Mouse (Mus musculus) MEL-GATA-1-ER (cell line): ENCODE measurements around the gene Tesc.
A peak's percentile ranks its signal among the peaks of the same experiment; 100 is the strongest.

Experiments
- DNase-seq: peaks from one replicate; pipeline ENCODE4 v3.0.0-alpha.2; 2012; ENCODE audit warnings: low read depth; ENCODE audit errors: extremely low read depth

The Tesc gene

DNA sequence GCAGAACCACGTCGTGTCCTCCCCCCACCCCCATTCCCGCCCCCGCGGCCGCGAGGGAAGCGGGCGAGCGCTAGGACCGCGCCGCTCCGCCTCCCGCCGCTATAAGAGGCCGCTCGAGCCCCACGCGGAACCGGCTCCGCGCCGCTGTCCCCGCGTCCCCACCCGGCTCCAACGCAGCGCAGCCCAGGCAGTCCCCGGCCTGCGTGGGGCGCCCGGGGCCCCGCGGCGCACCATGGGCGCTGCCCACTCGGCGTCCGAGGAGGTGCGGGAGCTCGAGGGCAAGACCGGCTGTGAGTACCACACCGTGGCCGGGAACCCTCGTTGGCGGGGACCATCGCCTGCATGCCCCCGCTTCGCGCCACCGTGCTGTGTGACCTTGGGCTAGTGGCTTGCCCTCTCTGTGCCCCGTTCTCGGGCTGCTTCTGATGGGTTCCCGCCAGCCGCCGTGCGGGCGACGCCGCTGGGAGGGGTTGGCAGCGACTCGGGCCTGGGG lies at the start of gene Tesc:
Gene Tesc (plus strand): TSS at position 46 of the 493 bp plus-strand sequence.
- DNase-seq: no peak

- DNase-seq: no peak
Observed at GRCm38 (mm10) chr5:117978159-117978697, 49.3 kb upstream of the Tesc start.

GRCm38 (mm10) chr5:117979082-117979481 lies 48.5 kb upstream of the Tesc start:
- no peak for DNase-seq

GRCm38 (mm10) chr5:117980921-117981320 lies 46.6 kb upstream of the Tesc start:
- no peak for DNase-seq

- no peak for DNase-seq
Observed at GRCm38 (mm10) chr5:117981943-117982342, 45.6 kb upstream of the Tesc start.

DNA sequence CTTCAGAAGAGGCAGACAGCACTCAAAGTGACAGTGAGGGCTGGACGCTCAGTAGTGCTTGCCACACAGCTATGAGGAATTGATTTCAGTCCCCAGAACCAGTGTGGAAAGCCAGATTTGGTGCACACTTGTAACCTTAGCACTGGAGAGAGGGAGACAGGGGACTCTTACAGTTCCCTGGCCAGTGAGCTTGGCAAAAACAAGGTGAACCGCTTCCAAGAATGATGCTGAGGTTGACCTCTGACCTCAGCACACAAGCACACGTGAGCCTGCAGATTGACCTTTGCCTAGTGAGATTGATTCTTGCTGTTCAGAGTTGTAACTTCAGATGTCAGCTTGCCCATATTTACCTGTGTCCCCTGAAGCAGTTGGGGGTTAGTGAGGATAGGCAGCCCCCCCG lies 41.2 kb upstream of the Tesc start:
- DNase-seq: no peak

- no peak for DNase-seq
Observed at GRCm38 (mm10) chr5:117987891-117988290, 39.7 kb upstream of the Tesc start.

GRCm38 (mm10) chr5:117988367-117988766 lies 39.2 kb upstream of the Tesc start:
- DNase-seq: no peak

GRCm38 (mm10) chr5:117989773-117990172 lies 37.8 kb upstream of the Tesc start:
- DNase-seq: no peak

- DNase-seq: no peak
Observed at GRCm38 (mm10) chr5:117990957-117991356, 36.6 kb upstream of the Tesc start.

DNA sequence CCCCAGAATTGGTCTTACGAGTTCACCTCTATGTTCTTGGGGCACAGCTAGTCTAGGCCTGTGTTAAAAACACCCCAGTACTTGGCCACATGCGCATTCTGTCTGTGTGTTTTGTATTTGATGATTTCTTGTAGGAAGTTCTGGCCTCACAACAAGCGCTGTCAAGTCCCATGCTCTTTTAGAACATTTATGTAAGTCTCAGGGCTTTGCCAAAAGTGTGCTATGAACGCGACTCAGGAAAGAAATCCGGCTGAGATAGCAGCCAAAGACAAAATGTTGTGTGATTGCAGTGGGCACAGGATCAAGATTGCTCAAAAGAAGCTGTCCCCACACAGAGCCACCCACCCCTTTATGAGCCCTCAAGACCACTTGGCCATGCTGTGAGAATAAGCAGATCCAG lies 34.0 kb upstream of the Tesc start:
- no peak for DNase-seq

DNA sequence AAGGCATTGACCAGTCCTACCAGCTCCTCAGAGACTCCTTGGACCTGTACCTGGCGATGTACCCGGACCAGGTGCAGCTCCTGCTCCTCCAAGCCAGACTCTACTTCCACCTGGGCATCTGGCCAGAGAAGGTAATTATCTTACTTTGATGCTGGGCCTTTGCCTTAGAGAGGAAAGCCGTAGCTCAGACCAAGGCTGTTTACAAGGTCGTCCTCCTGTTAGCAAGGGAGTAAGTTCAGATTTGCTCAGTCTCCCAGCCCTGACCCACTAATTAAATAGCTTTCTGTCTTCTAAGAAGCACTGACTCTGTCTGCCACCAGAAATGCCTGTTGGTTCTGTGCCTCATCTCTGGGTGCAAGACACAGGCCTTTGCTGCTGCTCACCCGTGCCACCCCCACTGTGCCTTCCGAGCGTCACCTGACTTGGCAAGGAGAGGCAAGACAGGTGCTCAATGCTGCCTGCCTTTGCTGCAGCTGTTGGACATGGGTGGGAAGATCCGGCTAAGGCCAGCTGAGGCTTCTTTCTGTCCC lies 32.1 kb upstream of the Tesc start:
- no peak for DNase-seq

DNA sequence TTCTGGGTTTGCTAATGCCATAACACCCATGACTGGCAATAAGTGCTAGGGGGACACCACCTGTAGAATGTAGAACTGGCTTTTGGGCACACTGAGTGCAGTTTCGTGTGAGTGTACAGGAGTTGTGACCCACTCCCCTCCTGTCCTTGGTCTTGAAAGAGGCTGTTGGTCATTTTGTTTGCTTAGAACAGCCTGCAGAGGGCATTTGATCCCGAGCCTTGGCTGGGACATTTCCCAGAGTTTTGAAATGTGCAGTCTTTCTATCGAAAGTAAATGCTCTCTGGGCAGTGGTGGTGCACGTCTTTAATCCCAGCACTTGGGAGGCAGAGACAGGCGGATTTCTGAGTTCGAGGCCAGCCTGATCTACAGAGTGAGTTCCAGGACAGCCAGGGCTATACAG lies 31.6 kb upstream of the Tesc start:
- DNase-seq: no peak

DNA sequence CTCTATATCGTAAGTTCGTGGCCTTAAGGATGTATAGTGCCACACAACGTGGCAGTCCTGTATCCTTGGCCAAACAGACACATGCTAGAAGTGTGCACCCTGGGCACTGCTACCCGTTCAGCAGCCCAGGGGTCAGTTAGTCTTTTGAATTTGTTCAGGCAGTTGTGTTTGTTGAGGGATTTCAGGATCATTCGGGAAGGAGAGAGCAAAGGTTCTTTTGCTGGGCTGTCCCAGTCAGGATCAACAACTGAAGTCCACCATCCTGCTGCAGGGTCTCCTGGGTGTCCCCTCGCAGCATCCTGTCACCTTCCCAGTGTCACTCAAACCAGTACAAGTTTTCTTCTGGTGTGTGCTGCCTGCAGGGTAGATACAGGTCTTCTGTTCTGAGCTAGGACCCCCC lies 31.0 kb upstream of the Tesc start:
- no peak for DNase-seq

DNA sequence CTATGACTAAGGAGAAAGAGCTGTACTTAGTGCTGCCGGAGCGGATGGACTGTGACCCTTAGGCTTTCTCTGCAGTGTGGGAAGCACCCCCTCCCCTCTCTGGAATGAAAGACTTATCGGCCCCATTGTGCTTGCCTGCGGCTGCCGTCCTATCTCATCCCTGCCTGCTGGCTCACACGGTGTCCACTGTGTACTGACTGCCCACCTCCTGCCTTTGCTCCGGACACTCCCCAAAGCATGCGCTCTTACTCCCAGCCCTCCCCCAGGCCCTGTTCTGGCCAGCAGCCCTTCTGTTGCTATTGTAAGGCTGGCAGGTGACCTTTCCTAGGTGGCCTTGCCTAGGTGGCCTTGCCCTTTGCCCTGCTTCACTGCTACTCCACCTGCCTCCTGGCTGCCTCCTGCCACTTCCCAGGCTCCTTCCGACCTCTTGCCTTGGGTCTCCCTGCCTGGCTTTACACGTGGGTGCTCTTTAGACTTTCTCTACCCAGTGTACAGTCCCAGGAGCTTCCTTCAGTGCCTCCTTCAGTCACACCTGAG lies 30.0 kb upstream of the Tesc start:
- DNase-seq: no peak

DNA sequence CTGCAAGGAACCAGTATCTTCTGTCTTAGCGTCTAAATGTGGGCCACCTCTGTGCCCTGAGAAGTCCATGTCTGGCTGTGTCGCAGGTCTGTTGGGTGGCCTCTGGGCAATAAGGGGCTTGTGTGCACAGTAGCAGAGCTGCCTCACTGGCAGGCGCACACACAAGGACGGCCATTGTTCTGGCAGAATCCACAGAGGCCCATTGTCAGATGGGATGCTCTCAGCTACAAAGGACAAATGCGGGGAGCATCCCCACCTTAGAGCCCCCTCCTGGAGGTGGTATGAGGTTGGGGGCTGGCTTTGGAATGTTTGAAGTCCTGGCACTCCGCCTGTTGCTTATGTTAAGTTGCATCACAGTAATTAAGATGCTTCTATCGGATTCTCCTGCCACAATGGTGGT lies 28.5 kb upstream of the Tesc start:
- DNase-seq: no peak

- DNase-seq: no peak
Observed at GRCm38 (mm10) chr5:117999584-117999983, 28.0 kb upstream of the Tesc start.

- DNase-seq: no peak
Observed at GRCm38 (mm10) chr5:118002059-118002458, 25.5 kb upstream of the Tesc start.

GRCm38 (mm10) chr5:118004619-118005018 lies 22.9 kb upstream of the Tesc start:
- peak; percentile 2 for DNase-seq

GRCm38 (mm10) chr5:118005728-118006127 lies 21.8 kb upstream of the Tesc start:
- DNase-seq: no peak

DNA sequence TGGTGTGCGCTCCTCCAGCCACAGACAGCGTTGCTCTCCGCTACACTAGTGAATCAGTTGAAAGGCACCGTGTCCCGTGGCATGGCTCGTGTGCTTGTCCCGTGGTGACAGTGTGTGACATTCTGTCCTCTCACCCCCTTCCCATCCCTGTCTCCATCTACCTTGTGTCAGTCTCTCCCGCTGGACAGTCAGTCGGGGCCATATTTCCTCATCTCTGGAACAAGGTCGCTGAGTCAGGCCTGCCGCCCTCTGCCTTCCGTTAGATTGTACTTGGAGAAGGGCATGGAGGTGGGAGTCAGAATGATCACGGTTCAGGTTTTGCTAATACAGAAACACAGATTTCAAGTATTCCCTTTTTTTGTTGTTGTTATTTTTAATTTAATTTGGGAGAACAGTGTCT lies 19.2 kb upstream of the Tesc start:
- DNase-seq: no peak

- no peak for DNase-seq
Observed at GRCm38 (mm10) chr5:118010872-118011271, 16.7 kb upstream of the Tesc start.

DNA sequence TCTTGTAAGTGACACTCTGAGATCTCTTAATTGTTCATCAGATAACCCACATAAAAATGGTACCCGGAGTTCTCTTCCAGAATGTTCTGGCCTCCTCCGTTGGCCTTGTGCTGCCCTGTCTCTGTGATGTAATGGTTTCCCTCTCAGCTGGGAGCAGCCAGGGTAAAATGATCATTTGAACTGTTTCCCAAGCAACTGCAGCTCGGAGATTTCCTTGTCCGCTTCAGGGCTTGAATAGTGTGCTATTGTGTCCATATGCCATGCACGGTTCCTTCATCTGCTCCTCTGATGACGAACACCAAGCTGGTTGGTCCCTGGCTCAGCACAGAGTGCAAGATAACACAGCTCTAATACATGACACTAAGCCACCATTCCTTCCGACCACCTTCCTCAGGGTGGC lies 15.7 kb upstream of the Tesc start:
- no peak for DNase-seq
